Mouse (Mus musculus): ENCODE measurements around the gene Zmym4.

Zmym4 gene

DNA sequence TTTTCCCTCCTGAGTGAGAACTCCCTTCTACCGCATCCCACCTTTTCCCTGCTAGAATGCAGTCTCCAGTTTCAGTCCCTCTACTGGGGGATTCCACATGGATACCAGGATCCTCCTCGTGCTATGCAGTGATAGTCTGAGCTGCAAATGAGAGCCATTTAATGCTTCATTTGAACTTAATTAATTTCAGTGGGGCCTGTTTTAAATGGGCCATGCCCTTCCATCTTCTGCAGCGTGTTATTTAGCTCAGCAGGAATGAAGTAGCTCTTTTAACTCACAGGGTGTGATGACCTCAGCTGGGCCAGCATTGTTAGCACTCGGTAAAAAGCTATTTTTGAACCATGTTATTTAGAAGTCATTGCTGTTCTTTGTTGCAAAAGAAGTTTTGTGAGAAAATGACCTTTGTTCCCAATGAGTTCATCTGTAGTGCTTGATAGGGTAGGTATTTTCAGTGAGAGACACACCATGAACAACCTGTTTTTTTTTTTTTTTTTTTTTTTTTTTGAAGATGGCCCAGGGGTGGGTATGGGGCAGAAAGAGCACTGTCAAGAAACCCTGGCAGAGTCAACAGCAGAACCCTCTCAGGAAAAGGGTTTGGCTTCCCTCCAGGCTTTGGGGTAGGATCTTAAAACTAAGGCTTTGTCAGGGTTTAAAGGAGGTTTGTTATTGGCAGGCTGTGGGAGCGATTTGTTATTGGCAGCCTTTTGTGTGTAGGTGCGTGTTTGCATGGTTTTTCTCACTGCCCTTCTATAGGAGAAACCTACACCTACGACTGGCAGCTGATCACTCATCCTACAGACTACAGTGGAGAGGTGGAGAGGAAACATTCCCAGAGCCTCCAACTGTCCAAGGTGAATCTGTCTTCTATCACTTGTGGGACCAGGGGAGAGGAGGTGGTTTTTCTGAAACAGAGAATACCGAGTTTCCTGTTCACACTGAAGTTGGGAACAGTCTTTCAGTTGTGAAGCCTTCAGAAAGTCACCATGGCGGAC, 144.7 kb downstream of the Zmym4 start:
- DNase-seq = peak; percentile 41

DNA sequence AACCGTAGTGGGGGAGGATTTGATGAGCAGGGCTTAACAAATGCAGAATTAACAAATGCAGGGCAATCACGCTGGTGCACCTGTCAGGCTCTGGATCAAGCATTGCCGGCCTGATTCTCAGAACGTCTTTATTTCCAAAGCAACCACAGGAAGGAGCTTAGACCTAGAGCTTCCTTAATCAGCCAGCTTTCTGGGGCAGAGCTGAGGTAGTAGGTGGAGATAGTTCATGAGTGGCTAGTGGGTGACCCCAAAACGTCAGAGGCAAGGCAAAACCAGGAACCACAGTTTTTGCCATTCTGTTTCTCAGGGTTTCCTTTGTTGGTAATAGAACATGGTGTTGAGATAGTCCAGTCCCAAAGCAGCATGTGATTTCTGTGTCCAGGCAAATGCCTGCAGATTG, 153.1 kb downstream of the Zmym4 start:
- no peak for DNase-seq

DNA sequence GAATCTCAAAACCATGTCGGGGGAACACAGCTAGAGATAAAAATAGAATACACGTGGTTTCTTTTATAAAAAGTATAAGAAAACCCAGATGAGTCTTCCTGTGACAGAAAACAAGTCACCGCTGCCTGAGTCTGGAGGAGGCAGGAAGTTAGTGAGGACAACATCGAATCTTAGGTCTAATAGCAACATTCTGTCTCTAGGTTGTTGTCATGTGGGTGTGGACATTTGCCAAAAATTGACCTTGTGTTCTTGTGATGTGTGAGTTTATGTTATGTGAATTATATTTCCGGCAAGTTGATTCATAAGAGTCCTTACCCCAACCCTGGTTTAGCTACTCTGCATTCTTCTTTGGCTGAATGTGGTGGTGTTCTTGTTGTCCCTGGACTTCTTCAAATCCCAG, 154.7 kb downstream of the Zmym4 start:
- DNase-seq = no peak
